Mouse (Mus musculus): ENCODE data around the gene Emd. TPM values are rescaled to one million over a fixed set of nuclear protein-coding genes. Genes with fewer than 3 reads are reported as not detected.

Gene Emd
- polyA plus RNA-seq, 1 experiment, result 84.6 TPM

DNA sequence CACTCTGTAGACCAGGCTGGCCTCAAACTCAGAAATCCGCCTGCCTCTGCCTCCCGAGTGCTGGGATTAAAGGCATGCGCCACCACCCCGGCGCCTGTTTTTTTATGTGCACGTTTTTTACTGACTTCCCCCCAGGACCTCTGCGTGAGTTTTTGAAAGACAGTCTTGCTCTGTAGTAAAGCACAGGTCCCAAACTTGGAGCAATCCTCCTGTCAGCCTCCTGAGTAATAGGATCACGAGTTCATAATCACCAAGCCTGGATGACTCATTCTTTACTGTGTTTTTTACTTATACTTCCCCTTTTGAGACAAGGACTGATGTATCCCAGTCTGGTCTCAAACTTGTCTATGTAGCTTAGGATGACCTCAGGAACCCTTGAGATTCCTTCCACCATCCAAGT lies 23.4 kb downstream of the Emd start:
- TF ChIP-seq CTCF (IDR thresholded peaks at IDR 0.05; ENCODE audit: borderline replicate concordance, extremely low read depth, insufficient read depth, insufficient read length), result no peak
- TF ChIP-seq POLR2A (IDR thresholded peaks at IDR 0.05; ENCODE audit: borderline replicate concordance, extremely low read depth, insufficient read depth, insufficient read length, poor library complexity, severe bottlenecking), result no peak
- no peak for DNase-seq (ENCODE audit: low read depth)

DNA sequence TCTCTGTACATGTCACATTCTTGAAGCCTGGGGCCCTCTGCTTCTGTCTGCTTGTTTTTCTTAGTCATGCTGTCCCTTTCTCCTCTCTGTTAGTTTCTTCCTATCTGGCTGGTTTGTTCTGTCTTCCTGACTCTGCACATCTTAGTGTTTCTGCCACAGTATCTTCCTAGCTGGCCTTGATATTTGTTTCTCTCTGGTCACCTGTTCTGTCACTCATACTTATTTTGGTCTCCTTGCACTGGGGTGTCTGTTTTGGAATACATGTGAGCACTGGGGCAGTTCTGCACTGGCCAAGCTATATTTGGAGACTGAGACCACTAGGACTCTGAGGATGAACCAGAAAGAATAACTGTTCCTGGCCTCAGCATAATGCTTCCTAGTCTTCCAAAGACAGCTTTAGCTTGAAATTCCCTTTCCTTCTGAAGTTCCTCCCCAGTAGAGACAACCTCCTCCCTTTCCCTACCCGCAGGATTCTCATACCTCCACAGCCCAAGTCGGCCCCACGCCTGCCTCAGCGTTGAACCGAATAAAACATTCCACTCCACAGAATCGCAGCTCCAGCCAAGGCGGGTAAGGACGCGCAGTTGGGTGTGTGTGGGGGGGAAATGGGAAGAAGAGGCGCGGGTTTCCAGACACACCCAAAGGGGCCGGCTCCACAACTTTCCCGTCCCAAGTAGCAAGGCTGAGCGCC lies 26.7 kb downstream of the Emd start:
- DNase-seq (ENCODE audit: low read depth), result no peak
- TF ChIP-seq POLR2A (IDR thresholded peaks at IDR 0.05; ENCODE audit: borderline replicate concordance, extremely low read depth, insufficient read depth, insufficient read length, poor library complexity, severe bottlenecking) (no peak), CTCF (IDR thresholded peaks at IDR 0.05; ENCODE audit: borderline replicate concordance, extremely low read depth, insufficient read depth, insufficient read length) (no peak)

GRCm38 (mm10) chrX:74281732-74282394 lies 27.4 kb downstream of the Emd start, which contains the start of the genes Taz and Dnase1l1:
Gene Taz (plus strand): TSS chrX:74281912.
Gene Dnase1l1 (minus strand): TSS chrX:74282337.
- TF ChIP-seq CTCF (IDR thresholded peaks at IDR 0.05; ENCODE audit: borderline replicate concordance, extremely low read depth, insufficient read depth, insufficient read length) (no peak), POLR2A (IDR thresholded peaks at IDR 0.05; ENCODE audit: borderline replicate concordance, extremely low read depth, insufficient read depth, insufficient read length, poor library complexity, severe bottlenecking) (no peak)
- peak; percentile 70 for DNase-seq (ENCODE audit: low read depth)

GRCm38 (mm10) chrX:74282395-74283091 lies 28.1 kb downstream of the Emd start:
- DNase-seq (ENCODE audit: low read depth), result peak; percentile 96
- TF ChIP-seq POLR2A (IDR thresholded peaks at IDR 0.05; ENCODE audit: borderline replicate concordance, extremely low read depth, insufficient read depth, insufficient read length, poor library complexity, severe bottlenecking) (peak; percentile 63; the same call in 1 of the 2 replicates), CTCF (IDR thresholded peaks at IDR 0.05; ENCODE audit: borderline replicate concordance, extremely low read depth, insufficient read depth, insufficient read length) (no peak)

- TF ChIP-seq CTCF (IDR thresholded peaks at IDR 0.05; ENCODE audit: borderline replicate concordance, extremely low read depth, insufficient read depth, insufficient read length), result no peak
- no peak for TF ChIP-seq POLR2A (IDR thresholded peaks at IDR 0.05; ENCODE audit: borderline replicate concordance, extremely low read depth, insufficient read depth, insufficient read length, poor library complexity, severe bottlenecking)
- no peak for DNase-seq (ENCODE audit: low read depth)
Measured at GRCm38 (mm10) chrX:74283092-74283437, 28.6 kb downstream of the Emd start.

- no peak for DNase-seq (ENCODE audit: low read depth)
- TF ChIP-seq POLR2A (IDR thresholded peaks at IDR 0.05; ENCODE audit: borderline replicate concordance, extremely low read depth, insufficient read depth, insufficient read length, poor library complexity, severe bottlenecking) (no peak), CTCF (IDR thresholded peaks at IDR 0.05; ENCODE audit: borderline replicate concordance, extremely low read depth, insufficient read depth, insufficient read length) (no peak)
Measured at GRCm38 (mm10) chrX:74293431-74293830, 38.9 kb downstream of the Emd start.

DNA sequence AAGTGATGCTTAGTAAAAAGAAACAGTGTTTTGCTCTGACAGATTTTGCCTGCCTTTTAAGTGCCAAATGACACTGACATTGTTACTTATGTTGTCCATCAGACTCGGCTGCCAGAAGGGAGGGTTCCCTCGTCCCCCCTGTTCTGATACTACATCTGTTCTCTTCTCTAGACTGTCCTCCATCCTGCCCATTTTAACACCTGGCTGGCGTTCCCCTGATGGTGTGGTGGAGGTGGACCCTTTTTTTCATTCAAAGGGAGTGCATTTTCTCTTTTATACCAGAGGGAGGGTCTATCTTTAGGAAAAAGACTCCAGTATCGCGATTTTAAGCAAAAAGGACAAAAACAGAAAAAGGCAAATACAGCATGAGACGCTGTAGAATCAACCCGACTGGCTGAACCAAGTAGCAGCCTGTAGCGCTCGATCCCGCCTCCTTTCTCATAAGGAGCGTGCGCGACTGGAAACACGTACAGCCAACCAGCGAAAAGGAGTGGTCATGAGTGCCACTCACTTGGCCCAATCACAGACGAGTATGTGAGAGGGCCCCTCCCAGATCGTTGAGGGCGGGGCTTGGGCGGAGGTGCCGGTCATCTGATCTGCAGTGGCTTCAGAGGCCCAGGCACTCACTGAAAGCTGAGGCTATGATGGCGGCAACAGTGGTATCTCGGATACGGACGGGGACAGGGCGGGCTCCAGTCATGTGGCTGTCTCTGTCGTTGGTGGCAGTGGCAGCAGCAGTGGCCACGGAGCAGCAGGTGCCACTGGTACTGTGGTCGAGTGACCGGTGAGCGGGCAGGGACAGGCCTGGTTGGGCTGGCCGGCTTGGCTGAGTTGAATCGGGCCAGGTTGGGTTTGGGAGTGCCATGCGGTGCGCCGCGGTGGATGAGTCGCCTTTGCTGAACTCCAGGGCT lies 42.3 kb downstream of the Emd start, which contains the start of gene Atp6ap1:
TSS of gene Atp6ap1 (plus strand) at position 560 of the 911 bp plus-strand sequence.
- peak; percentile 37; the same call in 1 of the 2 replicates for TF ChIP-seq POLR2A (IDR thresholded peaks at IDR 0.05; ENCODE audit: borderline replicate concordance, extremely low read depth, insufficient read depth, insufficient read length, poor library complexity, severe bottlenecking)
- TF ChIP-seq CTCF (IDR thresholded peaks at IDR 0.05; ENCODE audit: borderline replicate concordance, extremely low read depth, insufficient read depth, insufficient read length), result no peak
- DNase-seq (ENCODE audit: low read depth), result peak; percentile 98

- no peak for DNase-seq (ENCODE audit: low read depth)
- no peak for TF ChIP-seq CTCF (IDR thresholded peaks at IDR 0.05; ENCODE audit: borderline replicate concordance, extremely low read depth, insufficient read depth, insufficient read length)
- no peak for TF ChIP-seq POLR2A (IDR thresholded peaks at IDR 0.05; ENCODE audit: borderline replicate concordance, extremely low read depth, insufficient read depth, insufficient read length, poor library complexity, severe bottlenecking)
Measured at GRCm38 (mm10) chrX:74298348-74298747, 43.9 kb downstream of the Emd start.

GRCm38 (mm10) chrX:74299721-74300120 lies 45.2 kb downstream of the Emd start:
- TF ChIP-seq CTCF (IDR thresholded peaks at IDR 0.05; ENCODE audit: borderline replicate concordance, extremely low read depth, insufficient read depth, insufficient read length), result no peak
- no peak for TF ChIP-seq POLR2A (IDR thresholded peaks at IDR 0.05; ENCODE audit: borderline replicate concordance, extremely low read depth, insufficient read depth, insufficient read length, poor library complexity, severe bottlenecking)
- no peak for DNase-seq (ENCODE audit: low read depth)

GRCm38 (mm10) chrX:74304867-74305700 lies 50.6 kb downstream of the Emd start, which contains the start of gene Gdi1:
Gene Gdi1 (plus strand): TSS chrX:74304998.
- TF ChIP-seq CTCF (IDR thresholded peaks at IDR 0.05; ENCODE audit: borderline replicate concordance, extremely low read depth, insufficient read depth, insufficient read length) (peak; percentile 22; the same call in 1 of the 2 replicates), POLR2A (IDR thresholded peaks at IDR 0.05; ENCODE audit: borderline replicate concordance, extremely low read depth, insufficient read depth, insufficient read length, poor library complexity, severe bottlenecking) (peak; percentile 57; the same call in 1 of the 2 replicates)
- DNase-seq (ENCODE audit: low read depth), result peak; percentile 93
